Mouse (Mus musculus): ENCODE data around the gene Entpd6.

Gene Entpd6

DNA sequence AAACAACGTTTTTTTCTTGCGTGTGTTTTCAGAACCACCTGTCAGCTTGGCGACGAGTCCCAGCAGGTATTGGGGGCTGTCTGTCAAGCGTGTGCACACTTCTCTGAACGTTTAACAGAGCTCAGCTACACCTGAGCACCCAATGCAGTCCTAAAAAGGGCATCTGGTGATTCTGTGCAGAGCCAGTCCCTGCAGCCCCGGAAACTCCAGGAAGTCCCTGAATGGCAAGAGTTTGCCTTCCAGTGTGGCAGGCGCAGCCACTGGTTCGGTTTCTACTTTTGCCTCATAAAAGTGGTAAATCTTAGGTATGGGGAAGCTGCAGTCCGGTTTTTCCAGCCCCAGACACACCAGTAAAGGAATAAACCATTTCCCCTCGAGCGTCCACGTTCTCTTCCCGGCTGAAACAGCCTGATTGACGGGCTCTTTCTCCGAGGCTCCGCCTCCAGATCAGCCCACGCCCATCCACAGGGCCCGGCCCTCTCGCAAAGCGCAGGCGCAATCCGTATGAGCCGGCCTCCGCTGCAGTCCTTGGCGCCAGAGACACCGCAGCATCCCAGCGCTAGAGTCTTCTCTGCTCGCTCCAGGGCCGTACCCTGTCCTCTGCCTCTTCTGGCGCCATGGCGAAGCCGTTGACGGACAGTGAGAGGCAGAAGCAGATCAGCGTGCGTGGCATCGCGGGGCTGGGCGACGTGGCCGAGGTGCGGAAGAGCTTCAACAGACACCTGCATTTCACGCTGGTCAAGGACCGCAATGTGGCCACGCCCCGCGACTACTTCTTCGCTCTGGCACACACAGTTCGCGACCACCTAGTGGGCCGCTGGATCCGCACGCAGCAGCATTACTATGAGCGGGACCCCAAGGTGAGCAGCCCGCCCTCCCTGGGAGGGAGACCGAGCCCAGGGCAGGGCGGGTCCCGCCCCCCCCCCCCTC lies 37.7 kb downstream of the Entpd6 start, which contains the start of gene Pygb:
Gene Pygb, plus strand, starts transcription at position 485 of the 930 bp plus-strand sequence.
- peak; percentile 82 to 88 for DNase-seq (ENCODE audit: low spot score in 2 of 2)

GRCm38 (mm10) chr2:150787234-150787771 lies 38.5 kb downstream of the Entpd6 start:
- DNase-seq (ENCODE audit: low spot score in 2 of 2) = no peak

- DNase-seq (ENCODE audit: low spot score in 2 of 2) = peak; percentile 84
Measured at GRCm38 (mm10) chr2:150788768-150789550, 40.1 kb downstream of the Entpd6 start.

GRCm38 (mm10) chr2:150793320-150793719 lies 44.5 kb downstream of the Entpd6 start:
- no peak for DNase-seq (ENCODE audit: low spot score in 2 of 2)

DNA sequence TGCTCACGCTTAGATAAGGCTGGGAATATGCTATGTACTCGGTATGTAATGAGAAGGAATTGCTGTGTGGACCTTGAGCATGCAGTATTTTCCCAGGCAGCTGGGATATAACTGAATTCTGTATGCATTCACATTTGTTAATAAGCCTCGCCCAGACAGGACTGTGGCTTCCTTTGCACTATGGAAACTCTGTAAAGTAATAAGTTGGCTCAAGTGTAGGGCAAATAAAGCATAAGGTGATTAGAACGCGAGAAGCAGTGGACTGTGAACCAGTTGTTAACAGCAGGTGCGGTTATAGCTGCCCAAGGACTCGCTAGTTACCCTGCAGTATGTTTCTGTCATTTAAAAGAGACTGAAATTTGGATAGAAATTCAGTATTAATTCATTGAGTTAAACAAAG lies 49.2 kb downstream of the Entpd6 start:
- no peak for DNase-seq (ENCODE audit: low spot score in 2 of 2)

DNA sequence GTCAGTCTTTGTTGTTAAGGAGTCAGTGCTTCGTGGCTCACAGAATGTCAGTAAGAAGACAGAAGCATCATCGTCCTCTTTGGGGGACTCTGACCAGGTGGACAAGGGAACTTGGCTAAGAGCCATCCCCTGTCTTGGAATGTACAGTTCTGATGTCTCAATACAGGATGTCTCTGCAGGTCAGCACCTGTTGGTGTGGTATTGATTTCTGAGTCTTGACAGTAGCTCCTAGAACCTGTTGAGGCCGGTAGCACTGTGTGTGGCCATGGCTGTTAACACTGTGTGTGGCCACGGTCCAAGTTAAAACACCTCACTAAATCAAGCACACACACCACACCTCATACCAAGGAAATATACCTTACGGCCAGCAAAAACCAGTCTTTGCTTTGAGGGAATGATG lies 51.8 kb downstream of the Entpd6 start:
- DNase-seq (ENCODE audit: low spot score in 2 of 2) = no peak

DNA sequence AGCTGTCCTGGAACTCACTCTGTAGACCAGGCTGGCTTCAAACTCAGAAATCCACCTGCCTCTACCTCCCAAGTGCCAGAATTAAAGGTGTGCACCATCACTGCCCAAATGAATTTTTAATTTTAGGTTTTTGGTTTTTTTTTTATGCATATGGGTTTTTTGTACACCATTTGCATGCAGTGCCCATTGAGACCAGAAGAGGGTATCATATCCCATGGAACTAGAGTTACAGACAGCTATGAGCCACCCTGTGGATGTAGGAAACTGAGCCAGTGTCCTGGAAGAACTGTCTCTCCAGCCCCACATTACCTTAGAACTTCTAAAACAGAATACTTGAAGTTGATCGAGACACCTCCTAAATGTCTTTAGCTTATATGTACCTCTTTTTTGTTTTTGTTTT lies 54.2 kb downstream of the Entpd6 start:
- no peak for DNase-seq (ENCODE audit: low spot score in 2 of 2)

- DNase-seq (ENCODE audit: low spot score in 2 of 2) = no peak
Measured at GRCm38 (mm10) chr2:150808381-150808780, 59.5 kb downstream of the Entpd6 start.

DNA sequence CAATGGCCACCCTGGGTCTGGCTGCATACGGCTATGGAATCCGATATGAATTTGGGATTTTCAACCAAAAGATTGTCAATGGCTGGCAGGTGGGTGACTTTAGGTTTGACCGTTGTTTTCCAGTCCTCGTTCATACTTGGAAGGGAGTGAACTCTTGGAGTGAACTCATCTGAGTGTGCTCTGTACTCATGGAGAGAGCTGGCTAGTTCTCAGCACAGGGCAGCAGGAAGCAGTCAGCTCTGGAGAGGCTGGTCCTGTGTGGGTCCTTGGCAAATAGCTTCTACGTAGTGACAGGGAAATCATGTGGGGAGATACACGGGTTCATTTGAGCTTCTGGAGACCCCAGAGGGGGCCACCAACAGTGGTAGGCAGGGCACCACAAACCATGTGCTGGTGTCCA lies 60.0 kb downstream of the Entpd6 start:
- no peak for DNase-seq (ENCODE audit: low spot score in 2 of 2)

GRCm38 (mm10) chr2:150810603-150811002 lies 61.8 kb downstream of the Entpd6 start:
- DNase-seq (ENCODE audit: low spot score in 2 of 2) = no peak

DNA sequence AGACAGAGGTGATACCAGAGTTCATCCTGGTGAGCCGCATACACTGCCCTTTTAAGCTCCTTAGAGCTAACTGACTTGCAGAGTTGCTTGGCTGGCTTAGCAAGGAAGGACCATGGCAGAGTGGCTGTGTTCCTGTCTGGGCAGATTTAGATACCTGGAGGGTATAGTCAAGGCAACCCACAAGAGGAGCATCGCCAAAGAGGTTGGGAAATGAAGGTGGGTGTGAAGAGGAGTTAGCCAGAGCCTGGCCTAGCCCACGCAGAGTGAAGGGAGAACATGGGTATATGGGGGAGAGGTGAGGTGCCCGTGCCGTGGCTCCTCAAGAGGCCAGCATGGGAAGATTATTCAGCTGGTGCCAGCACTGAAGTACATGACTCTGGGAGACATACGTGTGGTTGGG lies 64.0 kb downstream of the Entpd6 start:
- no peak for DNase-seq (ENCODE audit: low spot score in 2 of 2)

GRCm38 (mm10) chr2:150816676-150817402 lies 68.0 kb downstream of the Entpd6 start:
- DNase-seq (ENCODE audit: low spot score in 2 of 2) = no peak

DNA sequence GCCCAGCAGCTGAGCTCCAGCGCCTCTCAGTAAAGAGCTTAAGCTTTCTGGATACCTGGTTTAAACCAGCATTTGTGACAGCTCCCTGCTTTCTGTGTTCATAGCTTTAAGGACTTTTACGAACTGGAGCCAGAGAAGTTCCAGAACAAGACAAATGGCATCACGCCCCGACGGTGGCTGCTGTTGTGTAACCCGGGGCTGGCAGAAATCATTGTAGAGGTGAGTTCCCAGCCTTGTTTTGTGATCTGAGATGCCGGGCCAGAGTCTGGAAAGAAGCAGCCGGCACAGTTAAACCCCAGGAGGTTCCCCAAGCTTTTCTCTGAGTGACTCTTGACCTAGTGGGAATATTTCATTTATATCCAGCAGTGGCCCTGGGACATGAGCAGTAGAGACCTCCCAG lies 69.9 kb downstream of the Entpd6 start:
- no peak for DNase-seq (ENCODE audit: low spot score in 2 of 2)

GRCm38 (mm10) chr2:150820720-150821119 lies 71.9 kb downstream of the Entpd6 start:
- no peak for DNase-seq (ENCODE audit: low spot score in 2 of 2)

All from urinary bladder, postnatal 4 days (tissue).